Mouse (Mus musculus): ENCODE measurements around the gene Cfl1. TPM values are rescaled to one million over a fixed set of nuclear protein-coding genes. Genes with fewer than 3 reads are reported as not detected.
A peak's percentile ranks its signal among the peaks of the same experiment; 100 is the strongest.
"Not testable (repeated sequence)": the region's sequence is repeated elsewhere in the genome, so short reads cannot be mapped to it uniquely, and the experiment has no call there.

Gene Cfl1
- polyA plus RNA-seq, 1 experiment from 2014 or later = 1,377 TPM

GRCm38 (mm10) chr19:5489721-5490120 is 534 bp upstream of the Cfl1 start:
- H3K27ac ChIP-seq = peak overlapping the region; percentile 92
- peak overlapping the region; percentile 57 for H3K4me3 ChIP-seq (ENCODE audit: inconsistent target)
- WGBS (ENCODE audit: missing documents) = 29% methylated on average over 10 of the region's 10 CpGs
- peaks cover 40% of the 10 kb centered on the region for H3K79me2 ChIP-seq (ENCODE audit: inconsistent target)
- peaks cover 35% of the 10 kb centered on the region; the same call in 1 of the 2 replicates for H3K36me3 ChIP-seq (ENCODE audit: inconsistent target)

- WGBS (ENCODE audit: missing documents) = under 1% methylated on average over 58 of the region's 59 CpGs
- peaks cover 52% of the 10 kb centered on the region for H3K79me2 ChIP-seq (ENCODE audit: inconsistent target)
Observed at GRCm38 (mm10) chr19:5490898-5491708, 848 bp downstream of the Cfl1 start.

GRCm38 (mm10) chr19:5492641-5493040 is 2.4 kb downstream of the Cfl1 start:
- Histone ChIP-seq H3K36me3 (ENCODE audit: inconsistent target) (peaks cover 42% of the 10 kb centered on the region), H3K79me2 (ENCODE audit: inconsistent target) (peaks cover 46% of the 10 kb centered on the region), H3K4me3 (ENCODE audit: inconsistent target) (peak overlapping the region; percentile 63; the same call in 1 of the 2 replicates), H3K27ac (no peak overlapping the region)
- 80% methylated on average over 4 of the region's 4 CpGs for WGBS (ENCODE audit: missing documents)

More at GRCm38 (mm10) chr19:5490898-5491708, 848 bp downstream of the Cfl1 start:
- Histone ChIP-seq H3K27ac (peak overlapping the region; percentile 90), H3K36me3 (ENCODE audit: inconsistent target) (peaks cover 31% of the 10 kb centered on the region), H3K4me3 (ENCODE audit: inconsistent target) (peak overlapping the region; percentile 63)

GRCm38 (mm10) chr19:5493301-5493721 is 3.1 kb downstream of the Cfl1 start:
- H3K79me2 ChIP-seq (ENCODE audit: inconsistent target) = peaks cover 46% of the 10 kb centered on the region
- not testable (repeated sequence) for H3K27ac ChIP-seq; H3K4me3 ChIP-seq (ENCODE audit: inconsistent target)
- peaks cover 42% of the 10 kb centered on the region for H3K36me3 ChIP-seq (ENCODE audit: inconsistent target)
- WGBS (ENCODE audit: missing documents) = 87% methylated on average over 7 of the region's 9 CpGs

GRCm38 (mm10) chr19:5494314-5494713 is 4.1 kb downstream of the Cfl1 start:
- no peak overlapping the region for H3K4me3 ChIP-seq (ENCODE audit: inconsistent target)
- peaks cover 46% of the 10 kb centered on the region for H3K79me2 ChIP-seq (ENCODE audit: inconsistent target)
- H3K36me3 ChIP-seq (ENCODE audit: inconsistent target) = peaks cover 42% of the 10 kb centered on the region
- 100% methylated on average over 1 of the region's 3 CpGs for whole genome bisulfite sequencing (ENCODE audit: missing documents)
- no peak overlapping the region for H3K27ac ChIP-seq

GRCm38 (mm10) chr19:5495353-5496051 is 5.2 kb downstream of the Cfl1 start:
- H3K36me3 ChIP-seq (ENCODE audit: inconsistent target) = peaks cover 42% of the 10 kb centered on the region
- no peak overlapping the region for H3K27ac ChIP-seq
- 95% methylated on average over 12 of the region's 12 CpGs for WGBS (ENCODE audit: missing documents)
- H3K79me2 ChIP-seq (ENCODE audit: inconsistent target) = peaks cover 53% of the 10 kb centered on the region
- H3K4me3 ChIP-seq (ENCODE audit: inconsistent target) = no peak overlapping the region

GRCm38 (mm10) chr19:5496052-5496370 is 5.8 kb downstream of the Cfl1 start:
- Histone ChIP-seq H3K4me3 (ENCODE audit: inconsistent target) (no peak overlapping the region), H3K79me2 (ENCODE audit: inconsistent target) (peaks cover 58% of the 10 kb centered on the region), H3K27ac (no peak overlapping the region), H3K36me3 (ENCODE audit: inconsistent target) (peaks cover 42% of the 10 kb centered on the region)
- 95% methylated on average over 16 of the region's 16 CpGs for WGBS (ENCODE audit: missing documents)

- H3K79me2 ChIP-seq (ENCODE audit: inconsistent target) = peaks cover 63% of the 10 kb centered on the region
- H3K36me3 ChIP-seq (ENCODE audit: inconsistent target) = peaks cover 24% of the 10 kb centered on the region
- H3K27ac ChIP-seq = no peak overlapping the region
- 94% methylated on average over 2 of the region's 2 CpGs for WGBS (ENCODE audit: missing documents)
- no peak overlapping the region for H3K4me3 ChIP-seq (ENCODE audit: inconsistent target)
Observed at GRCm38 (mm10) chr19:5500330-5500875, 10.1 kb downstream of the Cfl1 start.

- Histone ChIP-seq H3K4me3 (ENCODE audit: inconsistent target) (no peak within 1 kb of the TSS), H3K27ac (no peak within 1 kb of the TSS), H3K79me2 (ENCODE audit: inconsistent target) (peaks cover 89% of the 10 kb centered on the region), H3K36me3 (ENCODE audit: inconsistent target) (peaks cover 5% of the 10 kb centered on the region; the same call in 1 of the 2 replicates)
- 96% methylated on average over 17 of the region's 17 CpGs for WGBS (ENCODE audit: missing documents)
Observed at GRCm38 (mm10) chr19:5503687-5504086, 13.4 kb downstream of the Cfl1 start, which contains the start of gene 1700020D05Rik. Gene 1700020D05Rik (minus strand): TSS chr19:5503787.

- peak within 1 kb of the TSS; percentile 86 for H3K4me3 ChIP-seq (ENCODE audit: inconsistent target)
- H3K27ac ChIP-seq = peak within 1 kb of the TSS; percentile 89
Observed at GRCm38 (mm10) chr19:5510031-5511026, 20.1 kb downstream of the Cfl1 start, which contains the start of gene Snx32. Gene Snx32 (minus strand): TSS chr19:5510538.

GRCm38 (mm10) chr19:5511074-5511632 is 20.9 kb downstream of the Cfl1 start:
- Histone ChIP-seq H3K27ac (peak overlapping the region; percentile 89), H3K79me2 (ENCODE audit: inconsistent target) (peaks cover 57% of the 10 kb centered on the region), H3K4me3 (ENCODE audit: inconsistent target) (peak overlapping the region; percentile 71), H3K36me3 (ENCODE audit: inconsistent target) (no peaks in the 10 kb centered on the region)
- WGBS (ENCODE audit: missing documents) = 12% methylated on average over 15 of the region's 15 CpGs

More at GRCm38 (mm10) chr19:5510031-5511026, 20.1 kb downstream of the Cfl1 start, which contains the start of gene Snx32:
- H3K79me2 ChIP-seq (ENCODE audit: inconsistent target) = peaks cover 65% of the 10 kb centered on the region
- 2% methylated on average over 46 of the region's 47 CpGs for WGBS (ENCODE audit: missing documents)
- no peaks in the 10 kb centered on the region for H3K36me3 ChIP-seq (ENCODE audit: inconsistent target)

- no peaks in the 10 kb centered on the region for H3K36me3 ChIP-seq (ENCODE audit: inconsistent target)
- peak overlapping the region; percentile 71 for H3K4me3 ChIP-seq (ENCODE audit: inconsistent target)
- H3K27ac ChIP-seq = peak overlapping the region; percentile 78
- H3K79me2 ChIP-seq (ENCODE audit: inconsistent target) = peaks cover 45% of the 10 kb centered on the region
- WGBS (ENCODE audit: missing documents) = 6% methylated on average over 11 of the region's 12 CpGs
Observed at GRCm38 (mm10) chr19:5512091-5513004, 22.1 kb downstream of the Cfl1 start.

GRCm38 (mm10) chr19:5513005-5513349 is 22.7 kb downstream of the Cfl1 start:
- H3K27ac ChIP-seq = peak overlapping the region; percentile 78
- WGBS (ENCODE audit: missing documents) = 47% methylated on average over 3 of the region's 3 CpGs
- H3K4me3 ChIP-seq (ENCODE audit: inconsistent target) = no peak overlapping the region

More at GRCm38 (mm10) chr19:5513005-5513349, 22.7 kb downstream of the Cfl1 start:
- H3K36me3 ChIP-seq (ENCODE audit: inconsistent target) = no peaks in the 10 kb centered on the region
- H3K79me2 ChIP-seq (ENCODE audit: inconsistent target) = peaks cover 38% of the 10 kb centered on the region
